Mouse (Mus musculus) lung, postnatal 14 days (tissue): ENCODE measurements around the gene Slc35f3.

ENCODE experiments used
- DNase-seq: peaks from one replicate; pipeline ENCODE4 v3.0.0; 2021

Gene Slc35f3

DNA sequence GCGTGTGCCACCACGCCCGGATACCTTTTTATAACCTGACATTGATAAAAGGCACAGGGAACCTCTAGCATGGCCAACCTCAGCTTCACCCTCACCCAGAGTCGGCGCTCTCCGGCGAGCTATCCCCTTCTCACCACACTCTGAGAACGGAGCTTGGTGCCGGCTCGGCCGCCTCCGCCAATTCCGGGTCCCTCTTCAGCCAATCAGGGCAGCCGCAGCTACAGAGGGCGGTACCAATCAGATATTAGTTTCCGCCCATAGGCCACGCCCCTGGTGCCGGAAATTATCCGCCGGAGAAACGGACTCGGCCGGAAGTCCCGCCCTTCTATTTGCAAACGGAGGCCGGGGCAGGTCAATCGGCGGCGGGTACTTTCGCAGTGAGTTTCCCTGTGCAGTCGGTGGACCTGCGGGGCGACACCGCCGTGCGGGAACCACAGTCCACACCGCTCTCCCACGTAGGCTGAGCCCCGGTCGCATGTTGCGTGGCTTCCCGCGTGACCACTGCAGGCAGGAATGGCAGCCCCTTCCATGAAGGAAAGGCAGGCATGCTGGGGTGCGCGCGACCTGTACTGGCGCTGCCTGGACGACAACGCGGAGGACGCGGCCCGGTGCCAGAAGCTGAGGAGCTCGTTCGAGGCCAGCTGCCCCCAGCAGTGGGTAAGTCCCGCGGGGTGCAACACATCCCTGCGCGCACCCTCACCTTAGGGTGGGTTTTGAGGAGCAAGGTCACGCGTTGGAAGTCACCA is 124.0 kb downstream of the Slc35f3 start, which contains the start of gene Coa6:
Gene Coa6 (plus strand): TSS at position 342 of the 746 bp plus-strand sequence.
- peak; percentile 99 for DNase-seq

DNA sequence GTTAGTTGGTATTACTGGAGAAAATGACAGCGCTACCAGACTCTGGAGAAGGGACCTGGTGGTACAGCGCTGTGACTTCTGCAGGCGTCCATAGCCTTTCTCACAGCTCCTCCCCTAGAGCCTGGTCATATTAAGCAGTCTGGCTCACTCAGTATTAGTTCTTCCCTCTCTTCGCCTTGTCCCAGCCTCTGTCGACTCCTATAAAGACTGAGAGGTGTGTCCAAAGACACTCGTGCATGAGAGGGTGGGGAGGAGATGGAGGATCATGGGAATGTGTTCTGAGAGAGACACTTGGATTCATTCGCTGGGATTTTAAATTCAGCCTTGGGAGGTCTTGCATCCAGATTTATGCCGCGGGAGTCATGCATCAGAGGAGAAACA is 124.6 kb downstream of the Slc35f3 start:
- no peak for DNase-seq

DNA sequence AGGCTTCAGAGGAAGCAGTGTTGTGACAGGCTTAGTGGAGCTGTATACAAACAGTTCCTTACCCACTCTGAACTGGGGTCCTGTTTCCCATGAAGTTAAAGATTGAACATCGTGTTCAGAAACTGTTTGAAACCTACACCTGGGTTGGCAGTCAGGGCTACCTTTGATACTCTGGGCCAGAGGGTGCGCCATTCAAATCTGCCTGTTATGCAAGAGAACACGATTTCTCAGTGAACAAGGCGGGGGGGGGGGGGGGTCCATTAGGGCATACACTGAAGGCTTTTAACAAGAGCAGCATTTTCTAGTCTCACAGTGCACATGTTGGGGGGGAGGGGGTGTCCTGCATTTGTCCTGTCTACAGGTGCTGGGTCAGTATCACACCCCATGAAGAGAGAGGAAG is 125.8 kb downstream of the Slc35f3 start:
- no peak for DNase-seq

DNA sequence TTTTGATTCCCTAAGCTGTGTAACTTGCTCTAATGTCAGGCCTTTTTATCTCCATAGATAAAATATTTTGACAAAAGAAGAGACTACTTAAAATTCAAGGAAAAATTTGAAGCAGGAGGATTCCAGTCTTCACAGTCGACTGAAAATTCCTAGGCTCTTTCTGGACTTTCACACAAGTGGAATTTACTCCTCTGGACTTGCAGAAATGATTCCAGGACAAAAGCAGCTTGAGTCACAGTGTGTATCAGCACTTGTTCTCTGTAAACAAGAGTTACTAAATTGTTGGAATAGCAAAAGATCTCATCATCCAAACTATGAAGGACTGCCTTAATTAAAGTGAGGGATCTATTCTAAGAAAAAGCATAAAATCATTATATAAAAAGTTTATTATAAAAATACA is 126.6 kb downstream of the Slc35f3 start:
- no peak for DNase-seq

DNA sequence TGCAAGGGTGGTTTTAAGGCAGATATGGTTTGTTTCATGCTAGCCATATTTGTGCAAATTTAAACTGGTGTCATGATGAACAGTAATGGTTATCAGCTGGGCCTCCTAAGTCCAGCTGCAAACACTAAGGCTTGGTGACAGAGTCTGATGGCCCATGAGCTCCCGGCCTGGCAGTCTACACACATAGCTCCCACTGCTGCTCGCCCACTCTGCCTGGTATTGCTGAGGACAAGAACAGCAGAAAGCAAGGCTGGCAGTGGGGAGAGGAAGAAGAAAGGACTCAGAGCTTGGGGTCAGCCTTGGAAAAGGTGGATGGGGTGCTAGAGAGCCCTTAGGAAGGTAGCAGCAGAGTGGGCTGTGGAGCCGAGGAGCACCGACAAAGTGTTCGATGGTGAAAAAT is 131.3 kb downstream of the Slc35f3 start:
- no peak for DNase-seq

DNA sequence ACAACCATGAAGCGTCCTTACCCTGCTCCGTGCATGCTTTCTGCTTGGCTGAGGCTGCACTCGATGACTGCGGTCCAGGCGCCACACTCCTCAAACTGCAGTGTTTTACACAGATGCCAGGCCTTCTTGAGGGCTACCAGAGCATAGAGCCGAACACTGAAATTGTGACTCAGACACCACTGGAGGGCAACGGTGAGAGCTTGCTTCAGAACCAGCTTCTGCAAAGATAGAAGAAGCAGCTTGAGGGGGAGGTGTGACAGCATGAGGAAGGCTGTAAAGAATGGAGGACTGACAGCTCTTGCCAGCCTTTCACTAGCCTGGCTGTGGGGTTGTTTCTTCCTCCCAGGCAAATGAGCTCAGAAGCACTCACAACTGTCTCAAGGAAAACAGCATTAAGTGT is 135.5 kb downstream of the Slc35f3 start:
- no peak for DNase-seq

DNA sequence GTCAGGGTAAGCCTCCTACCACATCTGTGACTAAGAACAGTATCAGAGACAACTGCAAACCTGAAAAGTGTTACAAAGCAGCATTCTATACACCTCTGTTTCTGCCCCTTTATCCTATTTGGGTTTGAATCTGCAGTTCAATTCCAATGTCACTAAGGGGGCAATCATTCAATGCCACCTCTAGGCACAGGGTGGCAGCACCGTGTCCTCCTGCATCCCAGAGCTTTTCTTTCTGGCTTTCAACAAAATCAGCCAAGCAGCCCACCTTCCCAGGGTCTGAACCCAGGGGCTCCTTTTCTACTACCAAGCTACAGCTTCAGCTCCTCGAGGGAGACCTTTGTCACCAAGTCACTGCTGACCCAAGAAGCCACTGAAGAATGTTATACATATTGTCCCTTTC is 140.6 kb downstream of the Slc35f3 start:
- no peak for DNase-seq
